ENCODE assay signal across 8 mouse cellular contexts in genomic region chr15:25999545-25999944, GRCm38 (mm10). TPM values are rescaled to one million over a fixed set of nuclear protein-coding genes. Genes with fewer than 3 reads are reported as not detected.
DNase-seq lines count a peak whose midpoint lies in the region; ATAC-seq lines count a peak whose summit lies in the region.
"Not testable (repeated sequence)": the region's sequence is repeated elsewhere in the genome, so short reads cannot be mapped to it uniquely, and the experiment has no call there.

No protein-coding gene starts in this region.

- not testable (repeated sequence) for H3K4me3 ChIP-seq in embryonic facial prominence, embryonic 14.5 days (ENCODE audit: low read depth, low read length); hindbrain, embryonic 13.5 days; kidney, embryonic 14.5 days (ENCODE audit: low read length); kidney, embryonic 16.5 days (ENCODE audit: low read length); midbrain, embryonic 11.5 days (ENCODE audit: low read depth, low read length)

- DNase-seq in Muller cell, postnatal 12 days (ENCODE audit: inconsistent ontology term): peak; percentile 43
- peak; percentile 15 for DNase-seq in embryo, embryonic 10 days (ENCODE audit: low spot score)
- DNase-seq in embryonic facial prominence, embryonic 14.5 days (ENCODE audit: low spot score): peak; percentile 19
- not testable (repeated sequence) for DNase-seq in midbrain, embryonic 11.5 days (ENCODE audit: low spot score, missing footprints)
- DNase-seq in retina, postnatal 1 day: peak; percentile 81

- H3K27me3 ChIP-seq in embryonic facial prominence, embryonic 14.5 days (replicated peaks; ENCODE audit: control insufficient read depth, insufficient read depth, low read length); hindbrain, embryonic 13.5 days; kidney, embryonic 14.5 days (ENCODE audit: control insufficient read depth, insufficient read depth, low read length); kidney, embryonic 16.5 days (ENCODE audit: insufficient read depth, low read length); midbrain, embryonic 11.5 days (ENCODE audit: control insufficient read depth, insufficient read depth, low read length): not testable (repeated sequence)

- not testable (repeated sequence) for H3K9ac ChIP-seq in embryonic facial prominence, embryonic 14.5 days (ENCODE audit: low read depth, low read length); hindbrain, embryonic 13.5 days; kidney, embryonic 14.5 days (ENCODE audit: low read depth, low read length); kidney, embryonic 16.5 days (replicated peaks; ENCODE audit: low read length); midbrain, embryonic 11.5 days (ENCODE audit: low read length)

- WGBS in embryonic facial prominence, embryonic 14.5 days: 72% methylated on average over 5 of the region's 5 CpGs
- WGBS in hindbrain, embryonic 13.5 days: 33% methylated on average over 5 of the region's 5 CpGs
- 55% methylated on average over 5 of the region's 5 CpGs for WGBS in kidney, embryonic 14.5 days
- WGBS in kidney, embryonic 16.5 days: 53% methylated on average over 5 of the region's 5 CpGs
- 9% methylated on average over 5 of the region's 5 CpGs for WGBS in midbrain, embryonic 11.5 days

- not testable (repeated sequence) for H3K9me3 ChIP-seq in embryonic facial prominence, embryonic 14.5 days (ENCODE audit: control insufficient read depth, low read length); hindbrain, embryonic 13.5 days; kidney, embryonic 14.5 days (ENCODE audit: control insufficient read depth, low read length); kidney, embryonic 16.5 days (ENCODE audit: low read length); midbrain, embryonic 11.5 days (ENCODE audit: control insufficient read depth, low read length)

- H3K4me1 ChIP-seq in embryonic facial prominence, embryonic 14.5 days (ENCODE audit: control insufficient read depth, insufficient read depth, low read length); hindbrain, embryonic 13.5 days (replicated peaks); kidney, embryonic 14.5 days (ENCODE audit: control insufficient read depth, insufficient read depth, low read length); kidney, embryonic 16.5 days (ENCODE audit: insufficient read depth, low read length); midbrain, embryonic 11.5 days (ENCODE audit: control insufficient read depth, insufficient read depth, low read length): not testable (repeated sequence)

- not testable (repeated sequence) for H3K4me2 ChIP-seq in embryonic facial prominence, embryonic 14.5 days (ENCODE audit: low read depth, low read length); hindbrain, embryonic 13.5 days; kidney, embryonic 14.5 days (replicated peaks; ENCODE audit: low read depth, low read length); kidney, embryonic 16.5 days (replicated peaks; ENCODE audit: low read depth, low read length); midbrain, embryonic 11.5 days

- H3K27ac ChIP-seq in embryonic facial prominence, embryonic 14.5 days (replicated peaks; ENCODE audit: low read depth, low read length); hindbrain, embryonic 13.5 days; kidney, embryonic 14.5 days (ENCODE audit: low read depth, low read length); kidney, embryonic 16.5 days (ENCODE audit: low read length); midbrain, embryonic 11.5 days (ENCODE audit: low read depth, low read length): not testable (repeated sequence)

- peaks cover 29% of the 10 kb centered on the region for H3K36me3 ChIP-seq in embryonic facial prominence, embryonic 14.5 days (ENCODE audit: control insufficient read depth, insufficient read depth, low read length)
- H3K36me3 ChIP-seq in hindbrain, embryonic 13.5 days: peaks cover 22% of the 10 kb centered on the region
- peaks cover 24% of the 10 kb centered on the region for H3K36me3 ChIP-seq in kidney, embryonic 14.5 days (ENCODE audit: control insufficient read depth, insufficient read depth, low read length)
- H3K36me3 ChIP-seq in kidney, embryonic 16.5 days (ENCODE audit: insufficient read depth, low read length): peaks cover 15% of the 10 kb centered on the region
- not testable (repeated sequence) for H3K36me3 ChIP-seq in midbrain, embryonic 11.5 days (ENCODE audit: control insufficient read depth, insufficient read depth, low read length)

- not testable (repeated sequence) for ATAC-seq in embryonic facial prominence, embryonic 14.5 days (ENCODE audit: low read depth)
- 0 out of 2 replicates have a peak, but pooled peaks have one; percentile 39 for ATAC-seq in hindbrain, embryonic 13.5 days (ENCODE audit: low FRiP score)
- peak; percentile 84 for ATAC-seq in kidney, embryonic 14.5 days (ENCODE audit: low FRiP score, low TSS enrichment)
- ATAC-seq in kidney, embryonic 16.5 days (ENCODE audit: low FRiP score, low TSS enrichment): peak; percentile 95
- peak; percentile 42; the same call in 1 of the 2 replicates for ATAC-seq in midbrain, embryonic 11.5 days (ENCODE audit: low FRiP score)

RNA-seq across cellular contexts. Expression of gene Zfp622, which starts 15.4 kb away (rescaled TPM):
- 29.9 and 30.5 TPM in 2 replicates for polyA plus RNA-seq in embryonic facial prominence, embryonic 14.5 days (2014; fragmentation: Nextera tagmentation; extraction: Ambion mirVana)
- polyA plus RNA-seq in hindbrain, embryonic 13.5 days (2015; fragmentation: Nextera tagmentation; extraction: Ambion mirVana): 34.5 and 35.9 TPM in 2 replicates
- 38.1 and 38.4 TPM in 2 replicates for polyA plus RNA-seq in kidney, embryonic 14.5 days (2014; fragmentation: Nextera tagmentation; extraction: Ambion mirVana)
- polyA plus RNA-seq in kidney, embryonic 16.5 days (2015; fragmentation: Nextera tagmentation; extraction: Ambion mirVana): 27.6 and 28.1 TPM in 2 replicates
- polyA plus RNA-seq in midbrain, embryonic 11.5 days (2014; fragmentation: Nextera tagmentation; extraction: Ambion mirVana): 30.6 and 33.1 TPM in 2 replicates
